Mouse (Mus musculus) B cell, adult 62 days (primary cell): Measurements from ENCODE around the gene Defa36. TPM values are rescaled to one million over a fixed set of nuclear protein-coding genes. Genes with fewer than 3 reads are reported as not detected.

Experiments used
- total RNA-seq: library from RNA; stranded (reverse); gene quantifications from 4 replicates; pipeline ENCODE4 v1.2.4, GENCODE M21; 2023

Gene Defa36
- not detected in 4 replicates for total RNA-seq

GRCm38 (mm10) chr8:21427111-21427510 lies at the start of gene Defa36:
TSS of gene Defa36 (plus strand) at chr8:21427411.

GRCm38 (mm10) chr8:21378215-21378614 lies 49.0 kb upstream of the Defa36 start, which contains the start of gene Defa2:
TSS of gene Defa2 (plus strand) at chr8:21378515.

GRCm38 (mm10) chr8:21391511-21391910 lies 35.7 kb upstream of the Defa36 start, which contains the start of gene Defa33:
TSS of gene Defa33 (plus strand) at chr8:21391811.

GRCm38 (mm10) chr8:21456460-21456859 lies 29.2 kb downstream of the Defa36 start, which contains the start of gene Gm7849:
TSS of gene Gm7849 (minus strand) at chr8:21456560.

Other genes with a start within 250 kb of the Defa36 start
- not detected in 4 replicates for gene Defa31, start 235.8 kb upstream of the Defa36 start, total RNA-seq
- not detected in 4 replicates for gene Gm15293, start 225.8 kb upstream of the Defa36 start, total RNA-seq
- gene Gm15292, start 177.7 kb upstream of the Defa36 start, total RNA-seq = not detected in 4 replicates
- gene Defa27, start 111.9 kb upstream of the Defa36 start, total RNA-seq = not detected in 4 replicates
- gene Defa29, start 100.4 kb upstream of the Defa36 start, total RNA-seq = not detected in 4 replicates
- not detected in 4 replicates for gene Defa2, start 48.9 kb upstream of the Defa36 start, total RNA-seq
- not detected in 4 replicates for gene Defa33, start 35.6 kb upstream of the Defa36 start, total RNA-seq
- gene Gm7849, start 29.1 kb downstream of the Defa36 start, total RNA-seq = not detected in 4 replicates
- not detected in 4 replicates for gene Defa20, start 81.8 kb downstream of the Defa36 start, total RNA-seq
- not detected in 4 replicates for gene Defa32, start 101.6 kb downstream of the Defa36 start, total RNA-seq
- not detected in 4 replicates for gene Defa37, start 138.0 kb downstream of the Defa36 start, total RNA-seq
- not detected in 4 replicates for gene Defa28, start 155.6 kb downstream of the Defa36 start, total RNA-seq
- gene Gm7861, start 167.1 kb downstream of the Defa36 start, total RNA-seq = not detected in 4 replicates
- not detected in 4 replicates for gene Defa26, start 190.8 kb downstream of the Defa36 start, total RNA-seq
- not detected in 4 replicates for gene Defa17, start 228.4 kb downstream of the Defa36 start, total RNA-seq
- gene Defa34, start 238.4 kb downstream of the Defa36 start, total RNA-seq = not detected in 4 replicates